Comparison of ENCODE assay signal across 8 mouse cellular contexts in the genomic region with DNA sequence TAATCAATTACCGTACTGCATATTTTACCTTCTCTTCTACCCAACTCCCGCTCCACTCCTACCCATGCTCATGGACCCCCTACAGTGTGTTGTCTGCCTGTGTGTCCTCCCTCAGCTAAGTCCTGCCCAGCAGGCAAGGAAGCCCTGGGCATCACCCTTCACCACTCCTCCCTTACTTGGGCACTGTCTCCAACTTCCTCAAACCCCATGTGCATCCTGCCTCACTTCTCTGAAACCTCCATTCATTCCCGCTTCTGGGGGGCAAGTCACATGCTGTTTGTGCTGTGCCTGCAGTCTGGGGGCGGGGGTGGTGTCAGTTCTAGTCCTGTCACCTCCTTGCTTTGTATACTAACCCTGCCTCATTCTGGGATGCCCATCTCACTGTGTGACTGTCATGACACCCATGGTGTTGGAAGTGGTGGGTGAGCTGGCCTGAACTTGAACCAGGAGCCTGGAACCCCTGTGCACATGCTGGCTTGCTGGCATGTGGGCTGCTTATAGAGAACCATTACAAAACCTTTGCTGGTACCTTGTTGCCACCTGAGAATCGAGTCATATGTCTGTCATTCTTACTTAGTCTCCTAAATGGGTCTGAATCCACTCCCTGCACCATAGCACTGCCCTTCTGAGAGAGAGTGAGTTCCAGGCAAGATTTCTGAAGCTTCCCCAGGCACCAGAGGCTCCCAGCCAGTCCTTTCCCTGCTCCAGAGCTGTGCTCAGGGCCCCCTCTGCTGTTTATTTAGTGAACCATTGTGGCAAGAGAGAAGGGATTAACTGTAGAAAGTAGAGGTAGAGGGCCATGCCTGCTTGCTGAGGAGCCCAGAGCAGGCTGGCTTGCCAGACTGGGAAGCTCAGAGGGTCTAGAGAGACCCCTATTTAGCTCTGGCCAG. TPM values are rescaled to one million over a fixed set of nuclear protein-coding genes. Genes with fewer than 3 reads are reported as not detected.
A peak's percentile ranks its signal among the peaks of the same experiment; 100 is the strongest.
DNase-seq lines count a peak whose midpoint lies in the region; ATAC-seq and TF ChIP-seq lines count a peak whose summit lies in the region.

No protein-coding gene starts in this region.

- peak overlapping the region; percentile 78 for H3K27ac ChIP-seq in gastrocnemius, adult 2 months
- H3K27ac ChIP-seq in liver, adult 2 months (replicated peaks; ENCODE audit: insufficient read depth, low read depth, low read length), result peak overlapping the region; percentile 70

- no peak for TF ChIP-seq POLR2A in liver, adult 2 months (IDR thresholded peaks at IDR 0.05; ENCODE audit: extremely low read depth, insufficient read depth, low read length)

- no peak overlapping the region; the same call in 1 of the 2 replicates for H3K9ac ChIP-seq in liver, adult 2 months (ENCODE audit: low read depth, low read length)

- peak; percentile 61 for TF ChIP-seq CTCF in gastrocnemius, adult 2 months (IDR thresholded peaks at IDR 0.05)
- TF ChIP-seq CTCF in liver, adult 2 months (IDR thresholded peaks at IDR 0.05; ENCODE audit: low read depth, low read length), result peak; percentile 47

- intact Hi-C loops in gastrocnemius, adult 2 months (cut with DNase I), result no loop called here

- H3K36me3 ChIP-seq in liver, adult 2 months (ENCODE audit: control insufficient read depth, insufficient read depth, low read length), result no peaks in the 10 kb centered on the region

- H3K4me3 ChIP-seq in gastrocnemius, adult 2 months, result peak overlapping the region; percentile 34
- H3K4me3 ChIP-seq in liver, adult 2 months (ENCODE audit: insufficient read depth, low read depth, low read length), result no peak overlapping the region

- no peaks in the 10 kb centered on the region for H3K27me3 ChIP-seq in liver, adult 2 months (ENCODE audit: control insufficient read depth, insufficient read depth, low read length)

- peak; percentile 70 for ATAC-seq in granulocyte monocyte progenitor cell, adult 5-6 weeks (replicated peaks; ENCODE audit: poor library complexity, severe bottlenecking)

- peak; percentile 61 for DNase-seq in gastrocnemius, adult 2 months
- no peak for DNase-seq in gastrocnemius, postnatal 10 days
- peak; percentile 91 for DNase-seq in NIH3T3 (ENCODE audit: low read depth)
- DNase-seq in kidney, adult 18-20 months, result peak; percentile 62
- DNase-seq in liver, adult 2 months (ENCODE audit: extremely low read depth, low read depth, low spot score), result no peak
- DNase-seq in right cerebral cortex, postnatal 25 days, result peak; percentile 41
- no peak for DNase-seq in natural killer cell, adult 2 months (ENCODE audit: low spot score in 2 of 2)

- 70% methylated on average over 5 of the region's 5 CpGs for WGBS in liver, adult 2 months

- peaks cover 11% of the 10 kb centered on the region for H3K4me1 ChIP-seq in liver, adult 2 months (ENCODE audit: control insufficient read depth, insufficient read depth, low read length)

- H3K79me2 ChIP-seq in liver, adult 2 months (ENCODE audit: control insufficient read depth, insufficient read depth, low read length), result no peaks in the 10 kb centered on the region

RNA-seq across cellular contexts. Expression of gene Fads3, which starts 18.7 kb away (rescaled TPM):
- total RNA-seq in gastrocnemius, adult 2 months (2021), result 1 to 10 TPM; 2.2 to 2.3 TPM
- 1 to 10 TPM; 8.7 to 9.1 TPM for total RNA-seq in gastrocnemius, postnatal 10 days (2021)
- total RNA-seq in granulocyte monocyte progenitor cell, adult 5-6 weeks (2014; fragmentation: Nextera tagmentation), result 0.38 and 0.97 TPM in 2 replicates
- total RNA-seq in granulocyte monocyte progenitor cell, adult 5-6 weeks (2017), result 0.22 and 1.4 TPM in 2 replicates
- 1.4 and 2.8 TPM in 2 replicates for total RNA-seq in liver, adult 2 months (2014; rRNA removed)
- 4.8 TPM in 2 replicates for polyA plus RNA-seq in liver, adult 2 months (2012; rRNA removed)

RNA-seq across cellular contexts. Expression of gene Rab3il1, which starts 21.2 kb away (rescaled TPM):
- 1 to 10 TPM; 4.0 to 4.7 TPM for total RNA-seq in gastrocnemius, adult 2 months (2021)
- total RNA-seq in gastrocnemius, postnatal 10 days (2021), result 10 to 100 TPM; 15.0 to 18.9 TPM
- 3.7 and 8.2 TPM in 2 replicates for total RNA-seq in granulocyte monocyte progenitor cell, adult 5-6 weeks (2014; fragmentation: Nextera tagmentation)
- total RNA-seq in granulocyte monocyte progenitor cell, adult 5-6 weeks (2017), result 1.9 and 2.8 TPM in 2 replicates
- total RNA-seq in liver, adult 2 months (2014; rRNA removed), result 3.1 and 4.0 TPM in 2 replicates
- 3.1 and 3.8 TPM in 2 replicates for polyA plus RNA-seq in liver, adult 2 months (2012; rRNA removed)

RNA-seq across cellular contexts. Expression of gene Best1, which starts 21.2 kb away (rescaled TPM):
- under 1 TPM; 0.28 to 0.46 TPM for total RNA-seq in gastrocnemius, adult 2 months (2021)
- 1 to 10 TPM in 1 of 2 experiments, under 1 TPM in 1; 0.59 to 1.1 TPM for total RNA-seq in gastrocnemius, postnatal 10 days (2021)
- total RNA-seq in granulocyte monocyte progenitor cell, adult 5-6 weeks (2014; fragmentation: Nextera tagmentation), result not detected in 2 replicates
- total RNA-seq in granulocyte monocyte progenitor cell, adult 5-6 weeks (2017), result 0.09 TPM in 1 of 2 replicates, not detected in the other
- total RNA-seq in liver, adult 2 months (2014; rRNA removed), result not detected in 2 replicates
- polyA plus RNA-seq in liver, adult 2 months (2012; rRNA removed), result 0.05 TPM in 1 of 2 replicates, not detected in the other

RNA-seq across cellular contexts. Expression of gene Fth1, which starts 42.3 kb away (rescaled TPM):
- total RNA-seq in gastrocnemius, adult 2 months (2021), result 1,000 to 10,000 TPM; 2,168 to 2,432 TPM
- 1,000 to 10,000 TPM; 2,152 to 2,273 TPM for total RNA-seq in gastrocnemius, postnatal 10 days (2021)
- 806 and 810 TPM in 2 replicates for total RNA-seq in granulocyte monocyte progenitor cell, adult 5-6 weeks (2014; fragmentation: Nextera tagmentation)
- total RNA-seq in granulocyte monocyte progenitor cell, adult 5-6 weeks (2017), result 350 and 359 TPM in 2 replicates
- 1,154 and 1,241 TPM in 2 replicates for total RNA-seq in liver, adult 2 months (2014; rRNA removed)
- polyA plus RNA-seq in liver, adult 2 months (2012; rRNA removed), result 7,340 and 8,771 TPM in 2 replicates

Comparison
In these comparisons a context has a peak if more than half of its experiments do, and no peak if none do; other contexts are left out.
1. DNase-seq: peak in gastrocnemius, adult 2 months (single experiment), NIH3T3 (single experiment), kidney, adult 18-20 months (single experiment) and right cerebral cortex, postnatal 25 days (single experiment); none in gastrocnemius, postnatal 10 days (single experiment), liver, adult 2 months (single experiment) and natural killer cell, adult 2 months (0 of 2).